Mouse (Mus musculus): ENCODE results near the gene Cacnb2. TPM values are rescaled to one million over a fixed set of nuclear protein-coding genes. Genes with fewer than 3 reads are reported as not detected.

The Cacnb2 gene
- total and polyA plus RNA-seq, 2 experiments = 0.06 to 0.46 TPM

DNA sequence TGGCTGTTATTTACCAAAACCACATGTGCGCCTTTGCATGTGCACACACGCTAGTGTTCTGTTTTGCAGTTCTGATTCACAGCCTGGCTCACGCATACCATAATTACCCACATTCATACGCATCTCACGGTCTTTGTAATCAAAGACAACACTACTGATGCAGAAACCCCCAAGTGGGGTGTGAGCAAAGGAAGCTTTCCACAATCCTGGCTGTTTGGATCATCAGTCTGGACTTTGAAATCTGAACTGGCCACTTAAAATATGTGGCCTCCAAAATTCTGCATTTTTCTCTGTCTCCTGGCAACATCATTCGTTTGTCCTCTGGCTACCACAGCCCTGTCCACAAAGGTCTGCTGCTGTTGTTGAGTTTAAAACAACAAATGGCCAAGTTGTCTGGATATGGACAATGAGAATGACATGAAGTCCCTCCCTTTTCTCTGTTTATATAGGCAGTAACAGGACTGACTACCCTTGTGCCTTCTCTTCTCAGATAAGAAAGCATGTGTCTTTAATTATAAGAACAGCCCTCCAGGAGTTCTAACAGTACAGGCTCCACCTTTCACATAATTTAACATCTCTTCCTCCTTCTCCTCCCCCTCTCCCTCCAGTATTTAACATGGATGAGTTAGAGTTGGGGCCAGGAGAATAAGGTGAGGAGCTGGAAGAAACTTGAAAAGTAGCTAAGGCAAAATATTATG is 204.9 kb downstream of the Cacnb2 start:
- Histone ChIP-seq H3K36me3 (ENCODE audit: control insufficient read depth, insufficient read depth, low read length) (no peaks in the 10 kb centered on the region), H3K4me3 (ENCODE audit: insufficient read depth, low read depth, low read length) (no peak overlapping the region), H3K9ac (ENCODE audit: low read depth, low read length) (no peak overlapping the region), H3K4me1 (ENCODE audit: control insufficient read depth, insufficient read depth, low read length) (no peaks in the 10 kb centered on the region), H3K27ac (replicated peaks; ENCODE audit: insufficient read depth, low read depth, low read length) (no peak overlapping the region), H3K79me2 (ENCODE audit: control insufficient read depth, insufficient read depth, low read length) (no peaks in the 10 kb centered on the region), H3K27me3 (ENCODE audit: control insufficient read depth, insufficient read depth, low read length) (no peaks in the 10 kb centered on the region)
- TF ChIP-seq POLR2A (IDR thresholded peaks at IDR 0.05; ENCODE audit: extremely low read depth, insufficient read depth, low read length) = no peak
- no peak for TF ChIP-seq CTCF (IDR thresholded peaks at IDR 0.05; ENCODE audit: low read depth, low read length)
- WGBS = 78% methylated on average over 6 of the region's 6 CpGs
- DNase-seq (ENCODE audit: extremely low read depth, low read depth, low spot score) = no peak

DNA sequence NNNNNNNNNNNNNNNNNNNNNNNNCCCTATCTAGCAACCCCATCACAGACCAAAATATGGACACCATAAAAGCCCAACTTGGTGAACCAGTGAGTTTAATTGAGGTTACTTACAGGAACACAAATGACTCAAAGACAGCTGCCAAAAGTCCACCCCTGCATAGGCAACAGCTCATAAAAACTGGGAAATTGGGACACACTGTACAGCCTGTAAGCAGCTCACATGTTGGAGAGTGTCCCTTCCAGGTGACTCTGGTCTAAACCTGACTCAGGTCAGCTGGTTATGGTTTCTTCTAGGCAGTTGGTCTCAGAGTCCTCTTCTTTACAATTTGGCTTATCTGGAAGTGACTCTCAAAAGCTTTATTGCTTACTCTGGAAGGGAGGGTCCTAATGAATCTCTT is 212.1 kb downstream of the Cacnb2 start:
- H3K4me1 ChIP-seq (ENCODE audit: control insufficient read depth, insufficient read depth, low read length) = no peaks in the 10 kb centered on the region
- DNase-seq (ENCODE audit: extremely low read depth, low read depth, low spot score) = no peak
- TF ChIP-seq CTCF (IDR thresholded peaks at IDR 0.05; ENCODE audit: low read depth, low read length) = no peak
- no peak for TF ChIP-seq POLR2A (IDR thresholded peaks at IDR 0.05; ENCODE audit: extremely low read depth, insufficient read depth, low read length)
- H3K79me2 ChIP-seq (ENCODE audit: control insufficient read depth, insufficient read depth, low read length) = no peaks in the 10 kb centered on the region
- no peak overlapping the region for H3K4me3 ChIP-seq (ENCODE audit: insufficient read depth, low read depth, low read length)
- H3K27ac ChIP-seq (replicated peaks; ENCODE audit: insufficient read depth, low read depth, low read length) = no peak overlapping the region
- no peaks in the 10 kb centered on the region for H3K27me3 ChIP-seq (ENCODE audit: control insufficient read depth, insufficient read depth, low read length)
- no peak overlapping the region for H3K9ac ChIP-seq (ENCODE audit: low read depth, low read length)
- no peaks in the 10 kb centered on the region for H3K36me3 ChIP-seq (ENCODE audit: control insufficient read depth, insufficient read depth, low read length)

DNA sequence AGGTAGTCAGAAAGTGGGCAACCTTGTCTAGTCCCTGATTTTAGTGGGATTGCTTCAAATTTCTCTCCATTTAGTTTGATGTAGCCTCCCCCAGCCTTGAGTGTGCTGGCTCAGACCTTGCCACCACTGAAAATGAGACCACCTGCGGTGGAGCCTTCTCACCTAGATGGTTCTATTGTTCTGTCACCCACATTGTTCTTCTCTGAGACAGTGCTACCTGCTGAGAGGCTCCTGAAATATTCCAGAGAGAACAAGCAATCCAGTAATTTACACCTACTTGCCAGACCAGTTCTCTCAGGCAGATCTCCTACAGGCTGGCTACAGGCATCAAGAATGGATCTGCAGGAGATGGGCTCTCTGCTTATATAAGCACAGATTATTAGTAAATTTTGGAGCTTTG is 215.8 kb downstream of the Cacnb2 start:
- no peak overlapping the region for H3K4me3 ChIP-seq (ENCODE audit: insufficient read depth, low read depth, low read length)
- TF ChIP-seq POLR2A (IDR thresholded peaks at IDR 0.05; ENCODE audit: extremely low read depth, insufficient read depth, low read length) (no peak), CTCF (IDR thresholded peaks at IDR 0.05; ENCODE audit: low read depth, low read length) (no peak)
- no peaks in the 10 kb centered on the region for H3K27me3 ChIP-seq (ENCODE audit: control insufficient read depth, insufficient read depth, low read length)
- no peaks in the 10 kb centered on the region for H3K79me2 ChIP-seq (ENCODE audit: control insufficient read depth, insufficient read depth, low read length)
- H3K36me3 ChIP-seq (ENCODE audit: control insufficient read depth, insufficient read depth, low read length) = no peaks in the 10 kb centered on the region
- no peak overlapping the region for H3K27ac ChIP-seq (replicated peaks; ENCODE audit: insufficient read depth, low read depth, low read length)
- 44% methylated on average over 1 of the region's 1 CpGs for WGBS
- no peaks in the 10 kb centered on the region for H3K4me1 ChIP-seq (ENCODE audit: control insufficient read depth, insufficient read depth, low read length)
- no peak overlapping the region for H3K9ac ChIP-seq (ENCODE audit: low read depth, low read length)
- DNase-seq (ENCODE audit: extremely low read depth, low read depth, low spot score) = no peak

DNA sequence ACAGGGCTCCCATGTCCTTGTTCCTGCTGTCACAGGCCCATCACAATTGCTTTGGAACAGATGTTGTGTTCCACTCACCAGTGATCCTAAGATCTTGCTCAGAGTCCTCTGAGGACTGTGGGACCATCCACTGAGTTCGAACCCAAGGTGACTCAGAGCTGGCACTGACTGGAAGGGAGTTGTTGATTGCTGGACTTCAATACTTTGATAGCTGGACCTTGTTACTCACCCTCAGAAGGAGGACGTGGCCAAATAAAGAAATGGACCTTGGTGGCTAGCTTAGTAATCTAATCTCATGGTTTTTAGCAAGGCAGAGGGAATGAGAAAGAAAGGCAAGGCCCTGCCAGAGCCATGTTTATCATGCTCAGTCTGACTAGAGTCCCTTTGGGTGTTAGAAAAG is 218.1 kb downstream of the Cacnb2 start:
- H3K27me3 ChIP-seq (ENCODE audit: control insufficient read depth, insufficient read depth, low read length) = no peaks in the 10 kb centered on the region
- WGBS = 68% methylated on average over 2 of the region's 2 CpGs
- DNase-seq (ENCODE audit: extremely low read depth, low read depth, low spot score) = no peak
- H3K4me3 ChIP-seq (ENCODE audit: insufficient read depth, low read depth, low read length) = no peak overlapping the region
- no peaks in the 10 kb centered on the region for H3K79me2 ChIP-seq (ENCODE audit: control insufficient read depth, insufficient read depth, low read length)
- H3K9ac ChIP-seq (ENCODE audit: low read depth, low read length) = no peak overlapping the region
- no peaks in the 10 kb centered on the region for H3K4me1 ChIP-seq (ENCODE audit: control insufficient read depth, insufficient read depth, low read length)
- H3K27ac ChIP-seq (replicated peaks; ENCODE audit: insufficient read depth, low read depth, low read length) = no peak overlapping the region
- H3K36me3 ChIP-seq (ENCODE audit: control insufficient read depth, insufficient read depth, low read length) = no peaks in the 10 kb centered on the region
- no peak for TF ChIP-seq CTCF (IDR thresholded peaks at IDR 0.05; ENCODE audit: low read depth, low read length)
- no peak for TF ChIP-seq POLR2A (IDR thresholded peaks at IDR 0.05; ENCODE audit: extremely low read depth, insufficient read depth, low read length)

DNA sequence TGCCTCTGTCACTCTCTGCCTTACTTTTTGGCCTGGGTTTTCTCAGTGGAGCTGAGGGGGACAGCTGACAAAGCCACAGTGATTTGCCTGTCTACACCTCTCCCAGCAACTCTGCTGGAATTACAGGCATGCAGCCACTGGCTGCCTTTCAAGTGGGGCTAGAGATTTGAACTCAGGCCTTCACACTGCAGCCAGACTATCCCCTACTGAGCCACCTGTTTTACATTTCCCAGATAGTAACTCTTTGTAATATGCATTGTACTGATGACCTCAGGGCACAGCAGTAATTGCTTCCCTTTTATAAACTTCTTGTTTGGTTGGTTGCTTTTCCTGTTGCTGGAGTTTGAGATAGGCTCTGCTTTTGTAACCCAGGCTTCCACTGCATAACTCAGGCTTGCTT is 220.2 kb downstream of the Cacnb2 start:
- Histone ChIP-seq H3K27me3 (ENCODE audit: control insufficient read depth, insufficient read depth, low read length) (no peaks in the 10 kb centered on the region), H3K79me2 (ENCODE audit: control insufficient read depth, insufficient read depth, low read length) (no peaks in the 10 kb centered on the region), H3K27ac (replicated peaks; ENCODE audit: insufficient read depth, low read depth, low read length) (no peak overlapping the region), H3K36me3 (ENCODE audit: control insufficient read depth, insufficient read depth, low read length) (no peaks in the 10 kb centered on the region), H3K4me1 (ENCODE audit: control insufficient read depth, insufficient read depth, low read length) (no peaks in the 10 kb centered on the region), H3K9ac (ENCODE audit: low read depth, low read length) (no peak overlapping the region), H3K4me3 (ENCODE audit: insufficient read depth, low read depth, low read length) (no peak overlapping the region)
- TF ChIP-seq POLR2A (IDR thresholded peaks at IDR 0.05; ENCODE audit: extremely low read depth, insufficient read depth, low read length) = no peak
- no peak for TF ChIP-seq CTCF (IDR thresholded peaks at IDR 0.05; ENCODE audit: low read depth, low read length)
- no peak for DNase-seq (ENCODE audit: extremely low read depth, low read depth, low spot score)

DNA sequence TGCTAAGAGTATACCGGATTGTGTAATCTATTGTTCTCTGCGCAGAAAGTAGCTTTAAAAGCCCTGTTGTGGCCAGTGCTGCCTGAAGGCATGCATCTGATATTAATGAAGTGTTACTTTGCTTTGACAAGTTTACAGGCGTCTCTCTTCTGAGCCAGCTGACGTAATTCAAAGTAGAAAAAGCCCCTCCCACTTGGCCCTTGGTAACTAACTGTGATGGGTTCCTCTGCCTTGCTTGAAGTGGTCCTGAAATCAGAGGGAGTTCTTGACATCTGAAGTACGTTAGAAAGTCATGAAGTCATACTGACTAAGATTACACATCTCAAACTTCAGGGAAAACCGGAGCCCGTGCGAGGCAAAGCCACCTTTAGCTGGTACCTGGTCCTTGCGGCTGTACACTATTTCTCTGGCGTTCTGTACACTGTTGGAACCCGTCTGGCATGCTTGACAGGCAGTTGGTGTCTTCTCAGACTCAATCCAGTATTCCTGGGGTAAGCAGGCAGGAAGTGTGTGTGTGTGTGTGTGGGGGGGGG is 221.0 kb downstream of the Cacnb2 start:
- no peaks in the 10 kb centered on the region for H3K36me3 ChIP-seq (ENCODE audit: control insufficient read depth, insufficient read depth, low read length)
- no peak overlapping the region for H3K27ac ChIP-seq (replicated peaks; ENCODE audit: insufficient read depth, low read depth, low read length)
- H3K9ac ChIP-seq (ENCODE audit: low read depth, low read length) = no peak overlapping the region
- no peak overlapping the region for H3K4me3 ChIP-seq (ENCODE audit: insufficient read depth, low read depth, low read length)
- no peaks in the 10 kb centered on the region for H3K79me2 ChIP-seq (ENCODE audit: control insufficient read depth, insufficient read depth, low read length)
- WGBS = 64% methylated on average over 11 of the region's 11 CpGs
- no peak for DNase-seq (ENCODE audit: extremely low read depth, low read depth, low spot score)
- TF ChIP-seq POLR2A (IDR thresholded peaks at IDR 0.05; ENCODE audit: extremely low read depth, insufficient read depth, low read length) = no peak
- TF ChIP-seq CTCF (IDR thresholded peaks at IDR 0.05; ENCODE audit: low read depth, low read length) = no peak
- H3K27me3 ChIP-seq (ENCODE audit: control insufficient read depth, insufficient read depth, low read length) = no peaks in the 10 kb centered on the region
- H3K4me1 ChIP-seq (ENCODE audit: control insufficient read depth, insufficient read depth, low read length) = no peaks in the 10 kb centered on the region

Data from liver, adult 2 months (tissue).